Mouse (Mus musculus): ENCODE results near the gene Ccdc181.
A peak's percentile ranks its signal among the peaks of the same experiment; 100 is the strongest.

DNA sequence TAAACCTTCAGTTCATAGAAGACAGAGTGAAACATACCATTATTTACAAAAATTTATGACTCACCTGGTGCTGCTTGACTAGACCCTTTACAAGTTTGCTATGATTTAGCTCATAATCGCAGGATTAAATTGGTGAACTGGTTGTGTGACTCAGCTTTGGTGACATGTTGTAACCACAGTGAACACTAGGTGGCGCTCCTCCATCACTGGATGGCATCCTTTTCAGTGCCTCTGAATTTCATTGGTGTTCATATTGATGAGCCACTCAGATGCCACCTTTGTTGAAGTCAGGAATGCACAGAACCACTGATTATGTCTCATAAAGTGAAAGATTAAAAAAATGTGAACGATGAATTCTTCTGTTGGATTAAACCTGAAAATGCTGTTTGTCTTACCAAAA is 41.3 kb downstream of the Ccdc181 start:
- no peak for TF ChIP-seq POLR2A (IDR thresholded peaks at IDR 0.05; ENCODE audit: low read depth, low read length)
- TF ChIP-seq CTCF (IDR thresholded peaks at IDR 0.05; ENCODE audit: extremely low read depth, insufficient read depth, insufficient read length, insufficient replicate concordance): peak; percentile 80; the same call in 1 of the 2 replicates
